Mouse (Mus musculus) c-Kit-positive CD71-negative TER-119-negative erythroid progenitor cells, embryonic 14.5 days (primary cell): ENCODE measurements at regions not wholly inside any gene's neighbourhood (a gene's known extent, or its start where the extent isn't known, plus 50 kb on each side); places are given as distances from the start of the nearest gene placed in this dataset.

Experiments used
- DNase-seq: peaks from one replicate; pipeline ENCODE4 v3.0.0-alpha.2; 2013; ENCODE audit warnings: low read depth

DNA sequence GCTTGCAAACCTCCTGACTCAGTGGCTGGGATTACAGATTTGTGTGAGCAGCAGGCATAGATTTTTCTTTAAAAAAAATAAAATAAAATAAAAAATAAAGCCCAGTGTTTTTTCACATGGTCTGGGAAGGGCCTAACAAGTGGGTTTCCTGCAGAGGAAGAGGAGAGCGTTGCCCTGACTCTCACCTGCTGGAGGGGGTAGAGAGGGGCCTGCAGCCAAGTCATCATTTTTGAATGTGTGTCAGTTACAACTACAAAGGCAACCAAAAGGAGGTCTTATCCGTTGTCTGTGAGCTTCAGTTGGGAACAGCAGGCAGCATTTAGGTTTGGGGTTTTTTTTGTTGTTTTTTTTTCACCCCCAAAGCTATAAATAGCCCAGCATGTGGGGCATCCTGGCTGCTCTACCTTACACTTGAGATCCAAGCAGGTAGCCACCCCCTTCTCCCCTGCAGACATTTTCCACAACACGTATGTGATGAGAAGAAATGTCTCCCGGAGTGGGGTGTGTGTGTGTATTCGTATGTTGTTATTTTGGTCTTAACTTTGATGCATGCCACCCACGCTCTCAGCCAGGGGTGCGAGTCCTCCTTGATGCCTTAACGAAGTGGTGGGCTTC, 285.7 kb upstream of the 4930412O13Rik start:
- DNase-seq, result no peak

- no peak for DNase-seq
Measured at GRCm38 (mm10) chr2:9596135-9596534, 284.9 kb upstream of the 4930412O13Rik start.

GRCm38 (mm10) chr2:9604984-9605383, 276.1 kb upstream of the 4930412O13Rik start:
- no peak for DNase-seq

DNA sequence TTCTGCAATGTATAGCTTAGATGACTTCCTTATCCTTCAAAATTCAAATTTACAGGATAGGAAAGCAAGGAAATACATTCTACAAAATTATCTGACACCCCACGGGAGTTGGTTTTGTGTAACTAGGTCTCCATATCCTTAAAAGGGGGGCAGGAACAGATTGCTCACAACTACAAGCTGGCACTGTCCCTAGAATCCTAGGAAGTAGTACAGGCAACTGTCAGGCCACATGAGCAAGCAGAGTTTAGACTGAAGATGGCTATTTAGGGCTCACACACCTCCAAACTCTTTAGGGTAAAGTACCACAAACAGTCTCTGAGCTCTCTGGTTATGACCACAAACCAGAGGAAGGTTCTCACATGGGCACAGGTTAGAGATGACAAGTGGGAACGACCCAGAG, 273.5 kb upstream of the 4930412O13Rik start:
- DNase-seq, result no peak

DNA sequence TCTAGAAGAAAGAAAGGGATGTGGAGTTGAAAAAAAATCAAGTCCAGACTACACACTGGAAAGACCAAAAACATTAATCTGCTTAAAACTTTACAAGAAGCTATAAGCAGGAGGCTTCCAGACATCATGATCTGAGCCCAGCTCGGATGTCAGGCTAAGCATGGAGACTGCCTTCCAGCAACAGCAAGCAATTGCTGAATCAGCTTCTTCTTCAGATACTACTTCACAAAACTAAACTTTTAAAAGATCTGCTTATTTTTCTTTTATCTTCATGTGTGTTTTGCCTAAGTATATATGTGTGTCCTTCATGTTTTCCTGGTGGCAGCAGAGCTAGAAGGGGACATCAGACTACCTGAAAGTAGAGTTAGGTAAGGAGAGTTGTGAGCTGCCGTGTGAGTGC, 266.6 kb upstream of the 4930412O13Rik start:
- DNase-seq, result no peak

- no peak for DNase-seq
Measured at GRCm38 (mm10) chr2:9616292-9616691, 264.8 kb upstream of the 4930412O13Rik start.

DNA sequence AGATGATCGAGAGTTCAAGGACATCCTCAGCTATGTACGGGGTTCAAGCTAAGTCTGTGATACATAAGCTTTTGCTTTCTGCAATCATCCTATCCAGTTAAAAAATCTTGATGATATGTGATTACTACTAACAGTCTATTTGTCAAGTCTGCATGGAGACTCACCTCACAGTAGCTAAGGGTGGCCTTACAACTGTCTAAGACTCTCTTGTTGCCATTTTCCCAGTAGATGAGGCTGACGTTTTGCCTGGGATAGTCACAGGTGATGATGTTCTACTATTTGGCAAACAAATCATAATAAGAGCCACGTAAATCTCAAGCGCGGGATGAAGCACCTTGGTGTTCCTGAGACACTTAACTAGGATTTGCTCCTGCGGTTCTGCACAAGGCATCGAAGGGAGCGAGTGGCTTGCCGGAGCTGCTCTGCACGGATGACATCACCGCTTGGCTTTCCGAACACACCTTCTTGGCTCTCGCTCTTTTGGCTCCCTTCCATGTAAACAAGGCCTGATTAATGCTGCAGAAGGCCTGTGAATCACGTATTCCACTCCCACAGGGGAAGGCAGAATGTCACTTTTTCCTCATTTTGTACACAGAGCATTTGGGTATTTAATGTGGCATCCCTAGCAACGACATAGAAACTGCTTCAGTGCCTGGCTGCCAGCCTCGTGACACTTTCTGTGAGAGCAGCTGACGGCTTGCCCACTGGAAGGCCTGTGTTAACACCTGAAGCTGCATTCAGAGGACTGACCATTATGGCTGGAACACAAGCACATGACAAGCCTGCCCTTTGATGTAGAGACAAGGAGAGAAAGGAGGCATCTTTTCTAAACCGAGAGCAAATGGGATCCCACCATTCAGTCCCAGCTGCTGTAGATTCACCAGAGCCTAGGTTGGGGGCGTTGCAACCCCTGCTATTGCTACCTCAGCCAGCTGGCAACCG, 260.5 kb upstream of the 4930412O13Rik start:
- no peak for DNase-seq

- peak; percentile 1 for DNase-seq
Measured at GRCm38 (mm10) chr2:9623702-9624101, 257.4 kb upstream of the 4930412O13Rik start.

- DNase-seq, result no peak
Measured at GRCm38 (mm10) chr2:9628026-9628425, 253.0 kb upstream of the 4930412O13Rik start.

DNA sequence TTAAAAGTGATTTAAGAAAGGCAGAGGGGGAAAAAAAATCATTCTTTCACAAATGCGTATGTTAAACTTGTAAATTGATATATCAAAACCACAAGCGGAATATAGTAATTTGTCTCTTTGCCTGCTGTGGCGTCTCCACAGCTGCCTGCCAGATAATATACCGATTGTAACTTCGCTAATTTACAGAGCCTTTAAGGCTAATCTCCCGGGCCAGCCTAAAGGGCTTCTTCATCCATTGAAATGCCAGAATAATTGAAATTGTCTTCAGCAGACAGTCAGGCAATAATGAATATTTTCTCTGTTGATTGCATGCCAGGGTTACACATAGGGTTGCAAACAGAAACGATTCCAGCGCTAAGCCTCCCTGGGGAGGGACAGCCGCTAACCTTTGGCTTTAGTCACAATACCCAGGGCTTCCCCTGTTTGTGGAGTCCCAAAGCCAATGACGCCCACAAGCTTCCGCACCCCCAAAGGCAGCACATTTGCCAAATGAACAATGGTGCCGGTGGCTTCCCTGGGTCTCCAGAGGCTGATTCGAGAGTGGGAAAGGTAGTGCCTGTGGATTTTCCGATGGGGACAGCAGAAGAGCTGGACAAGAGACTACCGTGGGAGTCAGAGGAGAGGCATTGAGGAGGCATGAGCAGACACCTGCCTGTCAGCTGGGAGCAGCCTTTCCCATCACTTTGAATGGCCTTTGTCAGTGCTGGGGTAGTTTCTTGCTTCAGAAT, 248.2 kb upstream of the 4930412O13Rik start:
- DNase-seq, result no peak

GRCm38 (mm10) chr2:9639262-9639661, 241.8 kb upstream of the 4930412O13Rik start:
- DNase-seq, result no peak

GRCm38 (mm10) chr2:9641629-9642028, 239.4 kb upstream of the 4930412O13Rik start:
- no peak for DNase-seq

DNA sequence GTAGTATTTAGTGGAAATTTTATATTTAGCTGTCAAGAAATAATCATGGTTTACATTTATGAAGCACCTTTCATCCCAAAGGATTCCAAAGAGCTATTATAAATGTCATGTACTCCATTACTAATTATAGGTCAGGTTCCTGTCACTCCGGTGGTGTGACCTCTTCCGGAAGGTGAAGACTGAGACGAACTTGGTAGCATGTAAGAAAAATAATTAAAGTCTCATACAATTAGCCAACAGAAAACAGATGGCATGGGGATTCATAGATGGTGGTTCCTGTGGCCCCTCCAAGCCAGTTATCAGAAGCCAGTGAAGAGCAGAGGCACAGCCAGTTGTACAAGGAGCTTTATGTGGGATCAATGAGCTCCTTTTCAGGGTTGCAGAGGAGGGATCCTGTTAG, 238.6 kb upstream of the 4930412O13Rik start:
- DNase-seq, result no peak

DNA sequence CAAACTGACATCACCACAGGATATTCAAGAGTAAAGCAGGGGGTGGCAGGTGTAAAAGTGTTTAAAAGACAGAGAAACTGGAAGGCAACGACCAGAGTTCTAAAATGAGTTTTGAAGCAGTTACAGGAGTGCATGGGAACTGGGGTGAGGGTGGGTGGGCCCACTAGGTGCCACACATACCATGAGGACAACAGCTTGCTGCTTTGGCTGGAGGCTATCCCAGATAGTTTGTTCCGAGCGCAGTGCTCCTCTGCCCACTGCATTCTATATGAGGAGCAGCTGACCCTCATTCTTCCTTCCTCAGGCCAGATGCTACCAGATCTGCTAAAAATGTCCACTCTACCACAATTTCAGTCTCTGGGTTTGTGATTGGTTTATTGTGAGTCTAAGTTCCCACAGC, 234.6 kb upstream of the 4930412O13Rik start:
- no peak for DNase-seq

- no peak for DNase-seq
Measured at GRCm38 (mm10) chr2:9646963-9647362, 234.1 kb upstream of the 4930412O13Rik start.

GRCm38 (mm10) chr2:9650082-9650481, 231.0 kb upstream of the 4930412O13Rik start:
- DNase-seq, result no peak

DNA sequence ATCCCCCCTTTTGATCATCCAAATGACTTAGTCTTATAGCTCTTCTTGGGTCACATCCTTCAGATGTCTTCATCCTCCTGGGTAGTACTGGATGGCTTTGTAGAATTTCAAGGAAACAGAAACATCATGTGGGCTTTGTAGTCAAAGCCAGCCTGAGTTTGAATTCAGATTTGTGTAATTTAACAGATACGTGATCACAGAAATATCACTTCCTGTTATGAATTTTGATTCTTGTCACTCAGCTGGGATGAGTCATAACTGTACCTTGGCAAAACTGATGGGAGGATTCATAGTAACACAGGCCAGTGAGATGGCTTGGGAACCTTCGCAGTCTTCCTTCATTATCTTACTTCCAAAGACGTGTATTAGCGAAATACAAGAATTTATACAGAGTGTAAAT, 222.2 kb upstream of the 4930412O13Rik start:
- DNase-seq, result no peak

- DNase-seq, result no peak
Measured at GRCm38 (mm10) chr2:9669621-9670020, 211.4 kb upstream of the 4930412O13Rik start.

DNA sequence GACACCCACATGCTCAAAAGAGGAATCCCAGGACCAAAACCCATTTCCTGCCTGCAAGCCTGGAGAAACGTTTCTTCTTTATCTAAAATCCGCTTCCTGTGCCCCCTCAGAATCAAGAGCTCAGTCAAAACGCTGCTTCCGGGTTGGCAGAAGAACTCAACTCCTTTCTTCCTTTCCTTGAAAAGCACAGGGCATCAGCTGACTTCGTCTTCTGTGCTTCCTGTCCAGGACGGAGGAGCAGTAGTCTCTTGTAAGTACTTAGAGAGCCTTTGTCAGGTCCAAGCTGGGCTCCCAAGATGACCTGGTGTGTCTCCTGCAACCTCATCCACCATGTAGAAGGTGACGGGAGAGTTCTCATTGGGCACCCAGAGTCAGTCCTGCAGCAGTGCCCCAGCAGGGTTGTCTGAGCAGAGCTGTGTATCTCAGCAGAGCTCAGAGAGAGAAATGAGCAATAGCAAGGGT, 199.3 kb upstream of the 4930412O13Rik start:
- peak; percentile 19 for DNase-seq

DNA sequence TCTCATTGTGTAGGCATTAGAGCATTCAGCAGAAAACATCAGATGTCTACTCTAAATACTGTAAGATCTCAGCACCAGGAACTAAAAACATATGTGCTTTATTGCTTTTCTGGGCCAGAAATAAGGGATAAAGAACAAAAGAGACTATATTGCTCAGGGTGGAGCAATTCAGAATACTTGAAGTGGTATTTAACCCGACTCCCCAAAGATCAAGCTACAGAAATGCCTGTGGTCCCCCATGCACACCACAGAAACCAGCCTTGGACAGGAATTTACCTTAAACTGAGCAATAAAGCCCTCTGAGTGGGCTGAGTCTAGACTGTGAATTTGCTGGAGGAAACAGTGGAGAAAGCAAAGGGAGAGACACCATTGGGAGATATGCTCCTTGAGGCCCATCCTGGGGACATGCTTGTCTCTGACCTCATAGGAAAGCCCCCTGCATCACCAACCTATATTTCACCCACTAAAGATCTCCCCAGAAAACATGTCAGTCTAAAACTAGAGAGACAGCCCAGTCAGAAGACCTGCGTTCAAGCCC, 197.3 kb upstream of the 4930412O13Rik start:
- no peak for DNase-seq

- DNase-seq, result peak; percentile 16
Measured at GRCm38 (mm10) chr2:9688176-9688575, 192.9 kb upstream of the 4930412O13Rik start.

DNA sequence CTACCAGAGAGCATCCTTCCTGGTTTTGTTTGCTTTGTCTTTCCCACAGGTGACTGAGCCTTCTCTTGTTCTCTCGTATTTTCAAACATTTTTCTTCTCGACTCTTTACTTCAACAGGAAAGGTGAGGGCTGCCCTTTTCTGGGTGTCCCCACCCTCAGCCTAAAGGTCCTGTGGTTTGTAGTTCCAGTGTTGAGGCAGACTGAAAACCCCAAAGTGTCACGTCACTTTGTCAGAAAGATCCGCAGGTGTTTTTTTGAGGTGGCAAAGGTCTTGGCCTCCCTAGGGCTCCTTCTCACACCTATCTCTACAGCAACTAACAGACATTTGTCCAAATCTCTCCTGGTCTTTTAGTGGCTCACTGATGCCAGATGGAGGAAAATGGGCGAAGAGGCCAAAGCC, 191.5 kb upstream of the 4930412O13Rik start:
- DNase-seq, result no peak
